Mouse (Mus musculus) neural tube, embryonic 14.5 days (tissue): ENCODE results near the gene Syt12. TPM values are rescaled to one million over a fixed set of nuclear protein-coding genes. Genes with fewer than 3 reads are reported as not detected.
"Not testable (repeated sequence)": the region's sequence is repeated elsewhere in the genome, so short reads cannot be mapped to it uniquely, and the experiment has no call there.

Source experiments
- ATAC-seq: fragments of 200-750 bp; cut with Nextera tagmentation; 2 replicates; pipeline ENCODE4 v1.8.0; 2017; ENCODE audit warnings: low read depth, mild to moderate bottlenecking, moderate TSS enrichment, moderate library complexity
- H3K27ac ChIP-seq: fragments of 300-500 bp; sonication (generic); 2 replicates; pipeline ENCODE4 v1.5.1; 2014; ENCODE audit warnings: low read depth, mild to moderate bottlenecking, control low read depth, low read length, moderate library complexity, mixed read lengths
- H3K27me3 ChIP-seq: fragments of 300-500 bp; sonication (generic); 2 replicates; pipeline ENCODE4 v1.6.1; 2014; ENCODE audit warnings: low read length; ENCODE audit not compliant: control insufficient read depth, insufficient read depth
- H3K36me3 ChIP-seq: fragments of 300-500 bp; sonication (generic); 2 replicates; pipeline ENCODE4 v1.6.1; 2014; ENCODE audit warnings: low read length, mixed read lengths; ENCODE audit not compliant: control insufficient read depth, insufficient read depth
- H3K4me1 ChIP-seq: fragments of 300-500 bp; sonication (generic); 2 replicates; pipeline ENCODE4 v1.6.1; 2014; ENCODE audit warnings: low read length; ENCODE audit not compliant: control insufficient read depth, insufficient read depth
- H3K4me2 ChIP-seq: fragments of 300-500 bp; sonication (generic); 2 replicates; pipeline ENCODE4 v1.6.1; 2014; ENCODE audit warnings: mild to moderate bottlenecking, low read depth, low read length, control low read depth
- H3K4me3 ChIP-seq: fragments of 300-500 bp; sonication (generic); 2 replicates; pipeline ENCODE4 v1.5.1; 2014; ENCODE audit warnings: low read depth, low read length, control low read depth, mixed read lengths
- H3K9ac ChIP-seq: fragments of 300-500 bp; sonication (generic); replicated peaks from 2 replicates; pipeline ENCODE4 v1.6.1; 2014; ENCODE audit warnings: low read depth, mild to moderate bottlenecking, control low read depth, low read length, mixed read lengths
- H3K9me3 ChIP-seq: fragments of 300-500 bp; sonication (generic); 2 replicates; pipeline ENCODE4 v1.6.1; 2016; ENCODE audit warnings: low read length; ENCODE audit not compliant: control insufficient read depth
- WGBS: fragments of 180-500 bp; shearing (Covaris S2); extraction: QIAGEN DNeasy Blood & Tissue Kit; methylation state at CpG from one replicate; pipeline ENCODE4 v1.1.7; 2014; 5-methylcytosine and 5-hydroxymethylcytosine counted together
- polyA plus RNA-seq: library from polyadenylated mRNA; unstranded; fragments of >200 nt; fragmentation: Nextera tagmentation; extraction: Ambion mirVana; gene quantifications from 2 replicates; pipeline ENCODE4 v1.2.1, GENCODE M21; 2014

Gene Syt12
- polyA plus RNA-seq, 1 experiment from 2014 or later, result 4.4 TPM

- H3K9me3 ChIP-seq, H3K4me2 ChIP-seq: not testable (repeated sequence)
Observed at GRCm38 (mm10) chr19:4454040-4454439, 23.2 kb downstream of the Syt12 start.

GRCm38 (mm10) chr19:4452525-4452924 is 24.7 kb downstream of the Syt12 start:
- Histone ChIP-seq H3K27ac (no peak overlapping the region), H3K4me3 (no peak overlapping the region), H3K9me3 (no peaks in the 10 kb centered on the region), H3K27me3 (no peaks in the 10 kb centered on the region), H3K36me3 (no peaks in the 10 kb centered on the region), H3K4me2 (no peak overlapping the region), H3K4me1 (no peaks in the 10 kb centered on the region), H3K9ac (no peak overlapping the region)
- WGBS, result 45% methylated on average over 4 of the region's 4 CpGs
- ATAC-seq, result no peak

More at GRCm38 (mm10) chr19:4454040-4454439, 23.2 kb downstream of the Syt12 start:
- not testable (repeated sequence) for H3K4me3 ChIP-seq, H3K9ac ChIP-seq, ATAC-seq, H3K27me3 ChIP-seq, H3K4me1 ChIP-seq, H3K36me3 ChIP-seq, H3K27ac ChIP-seq
- WGBS, result 87% methylated on average over 1 of the region's 1 CpGs

- ATAC-seq, result no peak
- Histone ChIP-seq H3K27ac (no peak overlapping the region), H3K27me3 (no peaks in the 10 kb centered on the region), H3K9ac (no peak overlapping the region), H3K4me1 (no peaks in the 10 kb centered on the region), H3K4me2 (no peak overlapping the region), H3K4me3 (no peak overlapping the region), H3K9me3 (no peaks in the 10 kb centered on the region), H3K36me3 (no peaks in the 10 kb centered on the region)
- 31% methylated on average over 5 of the region's 5 CpGs for WGBS
Observed at GRCm38 (mm10) chr19:4451965-4452364, 25.3 kb downstream of the Syt12 start.

- 73% methylated on average over 8 of the region's 8 CpGs for WGBS
Observed at GRCm38 (mm10) chr19:4451098-4451497, 26.1 kb downstream of the Syt12 start.

GRCm38 (mm10) chr19:4450666-4451065 is 26.6 kb downstream of the Syt12 start:
- no peak overlapping the region for H3K27ac ChIP-seq
- no peaks in the 10 kb centered on the region for H3K9me3 ChIP-seq
- H3K4me3 ChIP-seq, result no peak overlapping the region
- no peak overlapping the region for H3K9ac ChIP-seq
- no peak overlapping the region for H3K4me2 ChIP-seq
- H3K4me1 ChIP-seq, result no peaks in the 10 kb centered on the region
- no peaks in the 10 kb centered on the region for H3K36me3 ChIP-seq
- WGBS, result 78% methylated on average over 5 of the region's 5 CpGs
- no peaks in the 10 kb centered on the region for H3K27me3 ChIP-seq
- no peak for ATAC-seq

More at GRCm38 (mm10) chr19:4451098-4451497, 26.1 kb downstream of the Syt12 start:
- Histone ChIP-seq H3K9me3 (no peaks in the 10 kb centered on the region), H3K27ac (no peak overlapping the region), H3K27me3 (no peaks in the 10 kb centered on the region), H3K36me3 (no peaks in the 10 kb centered on the region), H3K4me2 (no peak overlapping the region), H3K4me3 (no peak overlapping the region), H3K4me1 (no peaks in the 10 kb centered on the region), H3K9ac (no peak overlapping the region)
- no peak for ATAC-seq

GRCm38 (mm10) chr19:4449230-4449629 is 28.0 kb downstream of the Syt12 start:
- H3K36me3 ChIP-seq, result no peaks in the 10 kb centered on the region
- H3K4me3 ChIP-seq, result no peak overlapping the region
- ATAC-seq, result no peak
- H3K27me3 ChIP-seq, result no peaks in the 10 kb centered on the region
- no peaks in the 10 kb centered on the region for H3K4me1 ChIP-seq
- no peak overlapping the region for H3K9ac ChIP-seq
- no peak overlapping the region for H3K4me2 ChIP-seq
- 95% methylated on average over 9 of the region's 9 CpGs for WGBS
- no peak overlapping the region for H3K27ac ChIP-seq
- H3K9me3 ChIP-seq, result no peaks in the 10 kb centered on the region

GRCm38 (mm10) chr19:4447445-4447844 is 29.8 kb downstream of the Syt12 start:
- Histone ChIP-seq H3K27ac (no peak overlapping the region), H3K9me3 (no peaks in the 10 kb centered on the region), H3K4me1 (no peaks in the 10 kb centered on the region), H3K9ac (no peak overlapping the region), H3K36me3 (no peaks in the 10 kb centered on the region), H3K4me2 (no peak overlapping the region), H3K27me3 (no peaks in the 10 kb centered on the region), H3K4me3 (no peak overlapping the region)
- WGBS, result 94% methylated on average over 9 of the region's 9 CpGs
- no peak for ATAC-seq

- Histone ChIP-seq H3K36me3 (no peaks in the 10 kb centered on the region), H3K9me3 (no peaks in the 10 kb centered on the region), H3K9ac (no peak overlapping the region), H3K27me3 (no peaks in the 10 kb centered on the region), H3K4me1 (no peaks in the 10 kb centered on the region), H3K27ac (no peak overlapping the region), H3K4me3 (no peak overlapping the region), H3K4me2 (no peak overlapping the region)
- no peak for ATAC-seq
- whole genome bisulfite sequencing, result 88% methylated on average over 8 of the region's 8 CpGs
Observed at GRCm38 (mm10) chr19:4446661-4447420, 30.4 kb downstream of the Syt12 start.

GRCm38 (mm10) chr19:4442408-4442807 is 34.8 kb downstream of the Syt12 start:
- no peaks in the 10 kb centered on the region for H3K36me3 ChIP-seq
- ATAC-seq, result 0 out of 2 replicates have a peak, but pooled peaks have one; percentile 48
- H3K9me3 ChIP-seq, result no peaks in the 10 kb centered on the region
- no peak overlapping the region for H3K4me3 ChIP-seq
- no peak overlapping the region for H3K4me2 ChIP-seq
- WGBS, result 11% methylated on average over 3 of the region's 3 CpGs
- H3K9ac ChIP-seq, result no peak overlapping the region
- peaks cover 4% of the 10 kb centered on the region; the same call in 1 of the 2 replicates for H3K4me1 ChIP-seq
- no peak overlapping the region for H3K27ac ChIP-seq
- H3K27me3 ChIP-seq, result peaks cover 5% of the 10 kb centered on the region; the same call in 1 of the 2 replicates
